Mouse (Mus musculus) erythroblast, embryonic 14.5 days (primary cell): ENCODE results near the gene Ddit4l.

Source experiments
- GATA1 ChIP-seq: IDR thresholded peaks from 2 replicates; pipeline ENCODE4 v1.6.1; 2012; ENCODE audit warnings: low read length, inconsistent platforms, mixed read lengths
- TAL1 ChIP-seq: IDR thresholded peaks from 3 replicates; pipeline ENCODE4 v1.6.1; 2012; ENCODE audit warnings: low read length, inconsistent platforms, mixed read lengths

- TF ChIP-seq GATA1 (no peak), TAL1 (no peak)
These were observed 12.3 kb downstream of the Ddit4l start for GRCm38 (mm10) chr3:137633726-137634125.
